Mouse (Mus musculus): Measurements from ENCODE around the gene Plac8. TPM values are rescaled to one million over a fixed set of nuclear protein-coding genes. Genes with fewer than 3 reads are reported as not detected.

The Plac8 gene
- polyA plus RNA-seq, 1 experiment from 2014 or later = 5.5 TPM

DNA sequence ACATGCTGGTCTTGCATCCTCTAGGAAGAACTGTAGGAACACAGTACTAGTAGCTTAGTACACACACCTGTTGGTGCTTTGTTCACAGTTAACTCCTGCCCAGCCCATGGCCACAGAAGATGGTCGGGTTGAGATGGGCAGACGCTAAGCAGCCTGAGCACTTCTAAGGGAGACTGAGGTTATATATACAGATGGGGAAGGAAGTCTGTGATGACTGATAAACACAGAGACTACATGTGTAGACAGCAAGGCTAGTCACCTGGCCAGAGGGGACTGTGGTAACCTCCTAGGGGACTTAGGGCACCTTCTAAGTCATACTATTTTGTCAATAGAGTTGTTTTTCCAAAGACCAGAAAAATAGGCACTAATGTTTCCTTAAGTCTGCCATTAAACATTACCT lies 29.8 kb upstream of the Plac8 start:
- Histone ChIP-seq H3K36me3 (replicated peaks; ENCODE audit: control insufficient read depth, insufficient read depth, low read depth, low read length) (no peaks in the 10 kb centered on the region), H3K27ac (replicated peaks; ENCODE audit: low read depth, low read length) (no peak overlapping the region), H3K4me3 (ENCODE audit: low read depth, low read length) (no peak overlapping the region), H3K4me1 (ENCODE audit: control insufficient read depth, insufficient read depth, low read length) (no peaks in the 10 kb centered on the region), H3K4me2 (ENCODE audit: low read depth, low read length) (no peak overlapping the region), H3K27me3 (ENCODE audit: control insufficient read depth, insufficient read depth, low read length) (no peaks in the 10 kb centered on the region), H3K9ac (replicated peaks; ENCODE audit: low read length) (no peak overlapping the region), H3K9me3 (replicated peaks; ENCODE audit: control insufficient read depth, low read length) (no peaks in the 10 kb centered on the region)
- ATAC-seq (replicated peaks; ENCODE audit: insufficient number of reproducible peaks, low FRiP score, low TSS enrichment, low read depth) (no peak), DNase-seq (ENCODE audit: low spot score) (no peak)
- 85% methylated on average over 2 of the region's 2 CpGs for WGBS

DNA sequence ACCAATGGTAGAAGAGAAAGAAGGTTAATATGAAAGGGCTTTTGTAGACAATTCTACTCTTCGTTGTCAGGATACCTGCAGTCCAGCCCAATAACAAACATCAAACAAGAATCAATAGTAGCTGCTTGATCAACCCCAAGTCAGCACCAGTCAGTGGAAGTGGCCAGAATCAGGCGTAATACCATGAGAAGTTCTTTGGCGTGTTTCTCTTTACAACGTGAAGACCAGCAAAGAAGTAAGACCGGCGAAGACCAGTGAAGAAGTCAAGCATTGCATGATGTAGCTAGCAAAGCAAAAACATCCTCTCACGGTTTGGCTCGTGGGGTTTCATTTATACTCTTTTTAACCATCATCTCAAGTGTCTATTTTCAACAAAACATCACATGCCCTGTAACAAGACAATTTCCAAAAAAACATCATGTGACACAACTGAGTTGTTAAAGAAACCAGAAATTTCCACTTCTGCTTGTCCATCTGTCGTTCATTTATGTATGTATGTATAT lies 27.0 kb upstream of the Plac8 start:
- Histone ChIP-seq H3K4me1 (ENCODE audit: control insufficient read depth, insufficient read depth, low read length) (no peaks in the 10 kb centered on the region), H3K27ac (replicated peaks; ENCODE audit: low read depth, low read length) (no peak overlapping the region), H3K4me2 (ENCODE audit: low read depth, low read length) (no peak overlapping the region), H3K4me3 (ENCODE audit: low read depth, low read length) (no peak overlapping the region), H3K36me3 (replicated peaks; ENCODE audit: control insufficient read depth, insufficient read depth, low read depth, low read length) (no peaks in the 10 kb centered on the region), H3K27me3 (ENCODE audit: control insufficient read depth, insufficient read depth, low read length) (no peaks in the 10 kb centered on the region), H3K9ac (replicated peaks; ENCODE audit: low read length) (no peak overlapping the region), H3K9me3 (replicated peaks; ENCODE audit: control insufficient read depth, low read length) (no peaks in the 10 kb centered on the region)
- DNase-seq (ENCODE audit: low spot score) (no peak), ATAC-seq (replicated peaks; ENCODE audit: insufficient number of reproducible peaks, low FRiP score, low TSS enrichment, low read depth) (no peak)
- 92% methylated on average over 9 of the region's 9 CpGs for WGBS

DNA sequence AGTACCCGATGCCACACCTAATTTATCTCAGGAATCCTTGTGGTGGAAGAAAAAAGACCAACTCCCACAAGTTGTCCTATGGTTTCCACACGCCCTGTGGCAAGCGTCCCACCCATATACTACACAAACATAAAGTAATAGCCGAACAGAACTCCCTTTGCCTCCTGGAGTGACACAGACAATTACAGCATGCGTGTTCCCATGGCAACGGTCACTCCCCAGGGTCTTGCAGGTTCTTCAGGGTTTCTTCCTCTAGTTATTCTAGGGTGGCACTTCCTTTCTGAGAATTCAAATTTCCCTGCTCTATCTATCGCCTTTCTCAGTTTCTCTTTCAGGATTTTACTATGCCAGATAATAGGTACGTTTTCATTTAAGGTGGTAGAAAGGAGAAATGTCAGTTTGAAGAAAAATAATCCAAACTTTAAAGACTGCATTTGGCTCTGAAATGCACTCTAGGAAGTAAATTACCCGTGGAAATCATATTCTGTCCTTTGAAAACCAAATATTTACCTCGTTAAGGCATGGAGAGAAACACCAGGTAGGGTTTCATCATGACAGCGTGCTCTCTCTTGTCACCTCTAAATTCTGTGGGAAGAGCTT lies 25.9 kb upstream of the Plac8 start:
- DNase-seq (ENCODE audit: low spot score) (no peak), ATAC-seq (replicated peaks; ENCODE audit: insufficient number of reproducible peaks, low FRiP score, low TSS enrichment, low read depth) (no peak)
- H3K4me3 ChIP-seq (ENCODE audit: low read depth, low read length) = no peak overlapping the region
- H3K4me1 ChIP-seq (ENCODE audit: control insufficient read depth, insufficient read depth, low read length) = no peaks in the 10 kb centered on the region
- H3K27ac ChIP-seq (replicated peaks; ENCODE audit: low read depth, low read length) = no peak overlapping the region
- no peaks in the 10 kb centered on the region for H3K36me3 ChIP-seq (replicated peaks; ENCODE audit: control insufficient read depth, insufficient read depth, low read depth, low read length)
- no peak overlapping the region for H3K4me2 ChIP-seq (ENCODE audit: low read depth, low read length)
- H3K27me3 ChIP-seq (ENCODE audit: control insufficient read depth, insufficient read depth, low read length) = no peaks in the 10 kb centered on the region
- no peak overlapping the region for H3K9ac ChIP-seq (replicated peaks; ENCODE audit: low read length)
- H3K9me3 ChIP-seq (replicated peaks; ENCODE audit: control insufficient read depth, low read length) = no peaks in the 10 kb centered on the region
- 70% methylated on average over 11 of the region's 11 CpGs for WGBS

DNA sequence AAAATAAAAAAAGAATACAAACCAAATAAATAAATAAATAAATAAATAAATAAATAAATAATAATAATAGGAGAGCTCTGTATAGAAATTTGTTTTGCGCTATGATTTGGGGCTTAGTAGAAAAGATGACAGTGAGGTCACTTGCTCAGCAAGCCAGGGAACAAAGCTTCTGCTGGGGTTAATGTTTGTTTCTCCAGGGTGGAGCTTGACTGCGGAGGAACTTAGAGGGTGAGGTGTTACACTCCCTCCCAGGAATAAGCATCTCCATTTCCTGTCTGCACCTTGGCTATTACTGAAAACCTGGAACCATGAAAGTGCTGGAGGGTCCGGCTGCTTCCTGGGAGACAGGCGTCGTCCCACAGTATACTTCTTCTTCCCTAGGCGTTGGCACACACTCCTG lies 24.0 kb upstream of the Plac8 start:
- H3K9me3 ChIP-seq (replicated peaks; ENCODE audit: control insufficient read depth, low read length) = no peaks in the 10 kb centered on the region
- no peak for ATAC-seq (replicated peaks; ENCODE audit: insufficient number of reproducible peaks, low FRiP score, low TSS enrichment, low read depth)
- no peak overlapping the region for H3K4me2 ChIP-seq (ENCODE audit: low read depth, low read length)
- no peak for DNase-seq (ENCODE audit: low spot score)
- H3K36me3 ChIP-seq (replicated peaks; ENCODE audit: control insufficient read depth, insufficient read depth, low read depth, low read length) = no peaks in the 10 kb centered on the region
- H3K27me3 ChIP-seq (ENCODE audit: control insufficient read depth, insufficient read depth, low read length) = no peaks in the 10 kb centered on the region
- H3K9ac ChIP-seq (replicated peaks; ENCODE audit: low read length) = no peak overlapping the region
- H3K4me1 ChIP-seq (ENCODE audit: control insufficient read depth, insufficient read depth, low read length) = no peaks in the 10 kb centered on the region
- H3K4me3 ChIP-seq (ENCODE audit: low read depth, low read length) = no peak overlapping the region
- WGBS = 93% methylated on average over 6 of the region's 6 CpGs
- H3K27ac ChIP-seq (replicated peaks; ENCODE audit: low read depth, low read length) = no peak overlapping the region

DNA sequence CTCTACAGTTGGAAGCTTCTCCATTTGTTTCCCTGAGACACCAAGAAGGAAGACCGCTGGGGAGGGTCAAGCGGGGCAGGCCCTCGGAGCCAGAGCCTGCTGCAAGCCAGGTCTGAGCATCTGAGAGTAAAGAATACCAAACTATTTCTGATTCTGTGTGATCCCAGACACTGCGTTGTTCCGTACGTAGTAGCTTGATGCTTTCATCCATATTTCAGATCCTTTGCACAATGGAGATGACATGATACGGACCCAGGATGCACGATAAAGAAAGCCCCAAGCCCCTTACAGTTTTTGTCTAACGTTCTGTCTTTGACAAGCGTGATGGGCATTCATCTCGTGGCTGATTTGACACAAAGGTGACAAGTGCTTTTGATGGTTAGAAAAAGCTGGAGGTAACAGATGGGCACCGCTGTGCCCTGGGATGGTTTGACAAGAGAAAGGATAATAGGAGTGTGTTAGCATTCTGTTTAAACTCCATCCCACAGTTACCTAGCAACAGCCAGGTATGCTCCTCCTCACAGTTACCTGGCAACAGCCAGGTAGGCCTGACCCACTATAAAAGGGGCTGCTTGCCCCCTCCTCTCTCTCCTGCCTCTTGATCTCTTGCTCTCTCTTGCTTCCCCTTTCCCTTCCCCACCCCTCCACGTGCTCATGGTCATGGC lies 22.9 kb upstream of the Plac8 start:
- H3K9me3 ChIP-seq (replicated peaks; ENCODE audit: control insufficient read depth, low read length) = no peaks in the 10 kb centered on the region
- no peak overlapping the region for H3K27ac ChIP-seq (replicated peaks; ENCODE audit: low read depth, low read length)
- no peak overlapping the region for H3K4me3 ChIP-seq (ENCODE audit: low read depth, low read length)
- 86% methylated on average over 13 of the region's 13 CpGs for WGBS
- no peak overlapping the region for H3K4me2 ChIP-seq (ENCODE audit: low read depth, low read length)
- no peaks in the 10 kb centered on the region for H3K4me1 ChIP-seq (ENCODE audit: control insufficient read depth, insufficient read depth, low read length)
- H3K36me3 ChIP-seq (replicated peaks; ENCODE audit: control insufficient read depth, insufficient read depth, low read depth, low read length) = no peaks in the 10 kb centered on the region
- ATAC-seq (replicated peaks; ENCODE audit: insufficient number of reproducible peaks, low FRiP score, low TSS enrichment, low read depth) = no peak
- H3K9ac ChIP-seq (replicated peaks; ENCODE audit: low read length) = no peak overlapping the region
- no peak for DNase-seq (ENCODE audit: low spot score)
- no peaks in the 10 kb centered on the region for H3K27me3 ChIP-seq (ENCODE audit: control insufficient read depth, insufficient read depth, low read length)

DNA sequence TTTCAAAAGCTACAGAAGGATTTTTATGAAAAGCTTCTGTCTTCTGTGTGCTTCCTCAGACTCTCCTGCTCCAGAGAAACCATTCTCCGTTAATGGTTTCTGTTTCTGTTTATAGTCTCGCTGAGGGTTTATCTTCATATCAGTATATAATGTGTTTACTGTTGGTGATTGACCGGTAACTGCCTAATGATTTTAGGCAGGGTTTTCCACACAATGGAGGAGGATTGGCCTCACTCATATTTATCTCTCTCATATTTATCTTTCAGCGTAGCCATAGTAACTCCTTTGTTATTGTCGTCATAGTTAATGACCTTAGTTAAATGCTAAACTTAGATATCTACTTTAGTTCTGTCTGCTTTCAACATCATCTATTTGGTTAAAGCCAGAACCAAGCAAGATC lies 18.5 kb upstream of the Plac8 start:
- Histone ChIP-seq H3K27ac (replicated peaks; ENCODE audit: low read depth, low read length) (no peak overlapping the region), H3K27me3 (ENCODE audit: control insufficient read depth, insufficient read depth, low read length) (no peaks in the 10 kb centered on the region), H3K9me3 (replicated peaks; ENCODE audit: control insufficient read depth, low read length) (no peaks in the 10 kb centered on the region), H3K4me2 (ENCODE audit: low read depth, low read length) (no peak overlapping the region), H3K36me3 (replicated peaks; ENCODE audit: control insufficient read depth, insufficient read depth, low read depth, low read length) (no peaks in the 10 kb centered on the region), H3K4me3 (ENCODE audit: low read depth, low read length) (no peak overlapping the region), H3K4me1 (ENCODE audit: control insufficient read depth, insufficient read depth, low read length) (no peaks in the 10 kb centered on the region), H3K9ac (replicated peaks; ENCODE audit: low read length) (no peak overlapping the region)
- no peak for ATAC-seq (replicated peaks; ENCODE audit: insufficient number of reproducible peaks, low FRiP score, low TSS enrichment, low read depth)
- 92% methylated on average over 5 of the region's 5 CpGs for WGBS
- DNase-seq (ENCODE audit: low spot score) = no peak

DNA sequence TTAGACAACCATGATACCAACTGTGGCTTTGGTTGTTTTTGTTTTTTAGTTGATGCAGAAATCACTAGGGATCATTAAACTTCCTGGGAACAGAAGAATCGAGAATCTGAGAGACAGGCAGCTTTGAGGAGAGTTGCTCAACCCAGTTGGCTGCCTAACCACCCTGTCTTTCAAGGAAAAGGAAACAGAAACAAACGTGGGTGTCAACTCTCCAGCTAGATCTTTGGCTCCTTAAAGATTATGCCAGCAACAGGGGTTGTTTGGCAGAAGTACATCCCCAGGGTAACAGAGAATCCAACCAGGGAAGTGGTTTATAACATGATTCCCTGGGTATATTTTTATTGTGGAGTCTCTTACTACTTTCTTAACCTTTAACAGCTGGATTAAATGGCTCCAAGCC lies 15.6 kb upstream of the Plac8 start:
- 49% methylated on average over 2 of the region's 2 CpGs for WGBS
- no peak for DNase-seq (ENCODE audit: low spot score)
- Histone ChIP-seq H3K4me1 (ENCODE audit: control insufficient read depth, insufficient read depth, low read length) (no peaks in the 10 kb centered on the region), H3K4me3 (ENCODE audit: low read depth, low read length) (no peak overlapping the region), H3K27ac (replicated peaks; ENCODE audit: low read depth, low read length) (no peak overlapping the region), H3K36me3 (replicated peaks; ENCODE audit: control insufficient read depth, insufficient read depth, low read depth, low read length) (no peaks in the 10 kb centered on the region), H3K9ac (replicated peaks; ENCODE audit: low read length) (no peak overlapping the region), H3K27me3 (ENCODE audit: control insufficient read depth, insufficient read depth, low read length) (no peaks in the 10 kb centered on the region), H3K4me2 (ENCODE audit: low read depth, low read length) (no peak overlapping the region), H3K9me3 (replicated peaks; ENCODE audit: control insufficient read depth, low read length) (no peaks in the 10 kb centered on the region)
- no peak for ATAC-seq (replicated peaks; ENCODE audit: insufficient number of reproducible peaks, low FRiP score, low TSS enrichment, low read depth)

DNA sequence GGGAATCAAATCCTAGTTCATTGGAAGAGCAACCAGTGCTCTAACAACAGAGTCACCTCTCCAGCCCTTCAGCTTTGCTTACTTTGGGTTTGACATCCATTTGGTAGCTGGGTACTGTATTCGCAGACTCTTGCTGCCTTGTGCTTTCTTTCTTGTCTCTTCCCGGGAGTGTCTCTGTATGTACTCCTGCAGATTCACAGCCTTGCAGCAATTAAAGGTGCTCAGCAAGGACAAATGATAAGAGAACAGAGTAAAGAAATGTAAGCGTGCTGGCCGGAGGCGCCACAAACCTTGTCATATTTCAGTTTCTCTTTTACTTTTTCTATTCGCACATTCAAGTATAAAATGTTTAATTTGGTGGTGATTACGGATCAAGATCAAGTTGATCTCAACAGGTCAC lies 15.1 kb upstream of the Plac8 start:
- 92% methylated on average over 7 of the region's 7 CpGs for WGBS
- Histone ChIP-seq H3K27me3 (ENCODE audit: control insufficient read depth, insufficient read depth, low read length) (no peaks in the 10 kb centered on the region), H3K4me1 (ENCODE audit: control insufficient read depth, insufficient read depth, low read length) (no peaks in the 10 kb centered on the region), H3K4me2 (ENCODE audit: low read depth, low read length) (no peak overlapping the region), H3K36me3 (replicated peaks; ENCODE audit: control insufficient read depth, insufficient read depth, low read depth, low read length) (no peaks in the 10 kb centered on the region), H3K27ac (replicated peaks; ENCODE audit: low read depth, low read length) (no peak overlapping the region), H3K4me3 (ENCODE audit: low read depth, low read length) (no peak overlapping the region), H3K9ac (replicated peaks; ENCODE audit: low read length) (no peak overlapping the region), H3K9me3 (replicated peaks; ENCODE audit: control insufficient read depth, low read length) (no peaks in the 10 kb centered on the region)
- DNase-seq (ENCODE audit: low spot score) (no peak), ATAC-seq (replicated peaks; ENCODE audit: insufficient number of reproducible peaks, low FRiP score, low TSS enrichment, low read depth) (no peak)
